Mouse (Mus musculus): ENCODE measurements around the gene Slc15a5.

- no peak for TF ChIP-seq EP300 (IDR thresholded peaks at IDR 0.05; ENCODE audit: insufficient read depth, low read depth, low read length)
- TF ChIP-seq CTCF (IDR thresholded peaks at IDR 0.05): no peak
- no peak for TF ChIP-seq POLR2A (IDR thresholded peaks at IDR 0.05; ENCODE audit: insufficient read depth, low read depth, low read length)
These were observed 12.7 kb upstream of the Slc15a5 start for GRCm38 (mm10) chr6:138092432-138092831.
